Mouse (Mus musculus) lung, postnatal 0 days (tissue): ENCODE measurements around the gene Cox4i1.

Experiments
- CTCF ChIP-seq: IDR thresholded peaks from 2 replicates; pipeline ENCODE4 v1.5.1; 2016; ENCODE audit warnings: antibody characterized with exemption, mild to moderate bottlenecking
- EP300 ChIP-seq: IDR thresholded peaks from 2 replicates; pipeline ENCODE4 v1.6.1; 2016; ENCODE audit warnings: antibody characterized with exemption, mild to moderate bottlenecking, control low read depth

DNA sequence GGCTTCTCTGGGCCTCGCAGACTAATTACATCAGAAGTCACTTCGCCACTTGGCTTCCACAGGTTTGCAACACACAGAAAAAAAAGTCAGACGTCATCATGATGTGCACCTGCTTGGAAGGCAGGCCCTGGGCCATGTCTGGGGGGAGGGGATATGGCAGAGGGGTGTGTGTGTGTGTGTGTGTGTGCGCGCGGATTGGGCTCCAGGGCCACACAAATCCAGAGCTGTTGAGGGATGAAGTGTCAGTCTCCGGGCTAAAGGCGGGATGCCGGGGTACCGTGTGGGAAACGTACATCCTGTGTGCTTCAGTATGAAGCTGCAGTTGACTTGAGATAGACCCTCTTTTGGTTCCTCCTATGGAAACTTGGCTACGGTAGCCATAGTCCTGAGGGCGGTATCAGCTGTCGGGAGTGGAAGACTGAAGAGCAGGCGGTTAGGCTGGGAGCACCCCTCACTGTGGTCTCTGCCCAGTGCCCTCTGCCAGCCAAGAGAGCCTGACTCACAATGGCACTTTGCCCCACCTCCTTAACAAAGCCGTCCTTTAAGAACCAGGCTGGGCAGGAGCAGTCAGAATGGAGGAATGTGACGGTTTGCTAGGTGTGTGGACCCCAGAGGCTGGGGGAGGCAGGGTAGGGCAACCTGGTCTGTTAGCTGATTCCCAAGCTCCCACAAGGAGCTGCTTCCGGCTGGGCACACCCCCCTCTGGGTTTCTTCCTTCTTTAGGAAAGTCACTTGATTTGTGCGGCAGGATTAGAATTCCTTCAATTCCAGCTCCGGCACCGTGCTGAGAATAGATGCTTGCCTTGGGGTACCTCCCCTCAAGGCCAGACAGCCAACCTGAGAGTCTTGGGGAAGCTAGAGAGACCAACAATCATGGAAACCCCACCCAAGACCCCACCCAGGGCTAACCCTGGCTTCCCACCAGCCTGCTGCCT, 36.3 kb upstream of the Cox4i1 start:
- TF ChIP-seq CTCF: no peak
- no peak for TF ChIP-seq EP300
